Mouse (Mus musculus): ENCODE data around the gene Sh3rf3. TPM values are rescaled to one million over a fixed set of nuclear protein-coding genes. Genes with fewer than 3 reads are reported as not detected.
"Not testable (repeated sequence)": the region's sequence is repeated elsewhere in the genome, so short reads cannot be mapped to it uniquely, and the experiment has no call there.

Gene Sh3rf3
- polyA plus RNA-seq, 1 experiment from 2014 or later: not detected

- Histone ChIP-seq H3K27me3 (replicated peaks) (no peaks in the 10 kb centered on the region), H3K4me1 (no peaks in the 10 kb centered on the region), H3K4me3 (no peak overlapping the region), H3K27ac (no peak overlapping the region), H3K36me3 (no peaks in the 10 kb centered on the region), H3K4me2 (no peak overlapping the region), H3K9ac (no peak overlapping the region), H3K9me3 (replicated peaks) (no peaks in the 10 kb centered on the region)
- 57% methylated on average over 4 of the region's 4 CpGs for WGBS (ENCODE audit: insufficient replicate concordance)
- ATAC-seq: no peak
These were observed 237.3 kb downstream of the Sh3rf3 start for GRCm38 (mm10) chr10:59050434-59050833.

GRCm38 (mm10) chr10:59056294-59056693, 243.1 kb downstream of the Sh3rf3 start:
- no peak overlapping the region for H3K4me2 ChIP-seq
- no peak for ATAC-seq
- no peaks in the 10 kb centered on the region for H3K36me3 ChIP-seq
- no peaks in the 10 kb centered on the region for H3K4me1 ChIP-seq
- H3K27ac ChIP-seq: no peak overlapping the region
- no peaks in the 10 kb centered on the region for H3K27me3 ChIP-seq (replicated peaks)
- no peak overlapping the region for H3K9ac ChIP-seq
- WGBS (ENCODE audit: insufficient replicate concordance): 54% methylated on average over 6 of the region's 6 CpGs
- no peak overlapping the region for H3K4me3 ChIP-seq
- no peaks in the 10 kb centered on the region for H3K9me3 ChIP-seq (replicated peaks)

DNA sequence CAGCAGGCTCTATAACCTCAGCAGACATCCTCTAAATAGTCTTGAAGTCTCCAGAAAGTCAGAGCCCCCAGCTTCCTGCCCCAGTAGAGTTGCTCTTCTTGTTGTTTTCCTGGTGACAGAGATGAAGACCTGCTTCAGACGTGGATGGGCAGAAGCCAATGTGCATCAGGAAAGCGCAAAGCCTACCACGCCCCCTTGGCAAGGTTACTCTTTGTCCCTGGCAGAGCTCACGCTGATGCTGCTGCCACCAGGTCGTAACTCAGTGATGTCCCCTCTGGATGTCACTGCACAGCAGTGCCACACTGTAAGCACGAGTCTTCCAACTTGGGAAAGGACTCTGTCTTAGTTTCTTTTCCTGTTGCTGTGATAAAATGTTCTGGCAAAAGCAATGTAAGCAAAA, 253.6 kb downstream of the Sh3rf3 start:
- Histone ChIP-seq H3K9ac (no peak overlapping the region), H3K36me3 (no peaks in the 10 kb centered on the region), H3K4me2 (no peak overlapping the region), H3K27me3 (replicated peaks) (no peaks in the 10 kb centered on the region), H3K4me1 (no peaks in the 10 kb centered on the region), H3K4me3 (no peak overlapping the region), H3K27ac (no peak overlapping the region), H3K9me3 (replicated peaks) (no peaks in the 10 kb centered on the region)
- ATAC-seq: no peak
- WGBS (ENCODE audit: insufficient replicate concordance): 60% methylated on average over 6 of the region's 6 CpGs

DNA sequence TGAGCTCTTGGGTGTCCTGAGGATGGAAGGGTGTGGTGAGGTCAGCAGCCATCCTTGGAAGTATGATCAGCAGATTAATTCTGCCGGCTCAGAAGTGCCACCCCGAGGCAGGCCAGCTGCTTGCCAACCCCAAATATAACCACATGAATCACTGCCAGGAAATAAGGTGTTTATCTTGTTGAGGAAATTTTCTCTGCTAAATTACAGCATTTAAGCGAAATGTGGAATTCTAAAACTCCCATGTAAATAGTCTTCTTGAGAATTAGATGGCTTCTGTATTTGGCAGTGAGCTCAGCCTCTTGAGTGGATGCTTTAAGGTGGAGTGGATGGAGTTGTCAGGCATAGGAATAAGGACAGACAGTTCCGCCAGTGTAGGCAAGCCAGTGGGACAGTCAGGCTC, 259.7 kb downstream of the Sh3rf3 start:
- Histone ChIP-seq H3K36me3 (no peaks in the 10 kb centered on the region), H3K9me3 (replicated peaks) (no peaks in the 10 kb centered on the region), H3K4me2 (no peak overlapping the region), H3K4me3 (no peak overlapping the region), H3K9ac (no peak overlapping the region), H3K4me1 (no peaks in the 10 kb centered on the region), H3K27me3 (replicated peaks) (no peaks in the 10 kb centered on the region), H3K27ac (no peak overlapping the region)
- 58% methylated on average over 4 of the region's 4 CpGs for WGBS (ENCODE audit: insufficient replicate concordance)
- ATAC-seq: no peak

DNA sequence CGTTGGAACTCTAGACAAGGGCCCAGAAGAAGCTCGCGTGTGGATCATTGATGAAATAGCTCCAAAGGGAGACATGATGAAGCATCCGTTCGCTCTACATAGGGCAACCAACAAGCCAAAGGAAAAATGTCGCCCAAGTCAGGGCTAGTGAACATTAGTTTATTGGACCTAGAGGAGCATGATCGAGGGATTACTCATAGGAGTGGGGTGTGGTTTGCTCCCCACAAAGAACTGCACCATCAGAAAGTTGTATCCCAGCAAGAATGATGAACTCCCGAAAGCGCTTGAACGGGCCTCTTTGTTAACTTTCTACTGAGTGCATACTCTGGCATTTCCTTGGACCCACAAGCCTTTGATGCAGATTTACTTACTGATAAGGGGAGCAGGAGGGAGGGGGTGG, 263.5 kb downstream of the Sh3rf3 start:
- no peaks in the 10 kb centered on the region for H3K4me1 ChIP-seq
- no peaks in the 10 kb centered on the region for H3K9me3 ChIP-seq (replicated peaks)
- H3K36me3 ChIP-seq: no peaks in the 10 kb centered on the region
- no peak overlapping the region for H3K9ac ChIP-seq
- H3K27ac ChIP-seq: no peak overlapping the region
- H3K4me3 ChIP-seq: no peak overlapping the region
- H3K4me2 ChIP-seq: no peak overlapping the region
- WGBS (ENCODE audit: insufficient replicate concordance): 71% methylated on average over 10 of the region's 10 CpGs
- no peak for ATAC-seq
- H3K27me3 ChIP-seq (replicated peaks): no peaks in the 10 kb centered on the region

DNA sequence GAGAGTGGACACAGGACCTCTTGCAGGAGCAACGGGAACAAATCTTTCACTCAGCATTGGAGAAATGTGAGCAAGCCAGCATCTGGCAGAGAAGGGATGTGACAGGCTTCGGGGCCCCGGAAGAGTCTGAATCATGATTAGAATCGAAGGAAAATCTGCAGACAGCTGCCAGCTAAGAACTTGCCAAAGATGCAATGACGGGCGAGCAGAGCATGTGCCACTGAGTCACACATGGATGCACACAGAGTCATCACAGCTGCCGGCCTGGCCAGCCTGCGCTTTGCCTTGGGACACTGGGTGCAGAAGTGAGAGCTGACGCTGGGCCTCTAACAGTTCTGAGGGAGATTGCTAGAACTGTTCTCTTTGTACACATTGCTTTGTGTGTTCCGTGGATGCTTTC, 264.8 kb downstream of the Sh3rf3 start:
- H3K36me3 ChIP-seq: no peaks in the 10 kb centered on the region
- no peaks in the 10 kb centered on the region for H3K27me3 ChIP-seq (replicated peaks)
- H3K9me3 ChIP-seq (replicated peaks): no peaks in the 10 kb centered on the region
- 68% methylated on average over 10 of the region's 10 CpGs for WGBS (ENCODE audit: insufficient replicate concordance)
- H3K9ac ChIP-seq: no peak overlapping the region
- H3K4me3 ChIP-seq: no peak overlapping the region
- H3K27ac ChIP-seq: no peak overlapping the region
- no peaks in the 10 kb centered on the region for H3K4me1 ChIP-seq
- no peak overlapping the region for H3K4me2 ChIP-seq
- ATAC-seq: no peak

DNA sequence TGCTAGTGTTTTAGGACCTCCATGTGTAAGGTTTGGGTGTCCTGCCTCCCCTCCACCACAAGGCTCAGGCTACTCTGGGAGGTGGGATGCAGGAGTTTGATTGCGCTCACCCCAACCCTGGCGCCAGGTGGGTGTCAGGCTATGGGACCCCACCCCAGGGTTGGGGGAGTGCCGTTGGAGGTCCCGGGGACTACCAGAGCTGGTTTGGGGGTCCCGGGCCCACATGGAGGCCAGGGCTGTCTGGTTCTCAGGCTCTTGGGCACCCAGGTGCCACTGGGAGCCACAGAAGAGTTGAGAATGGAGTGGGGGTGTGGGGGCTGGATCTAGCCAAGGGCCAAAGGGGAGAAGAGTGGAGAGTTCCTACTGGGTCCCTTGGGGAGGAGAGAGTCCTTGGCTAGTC, 272.4 kb downstream of the Sh3rf3 start:
- Histone ChIP-seq H3K4me2 (no peak overlapping the region), H3K36me3 (no peaks in the 10 kb centered on the region), H3K27ac (no peak overlapping the region), H3K27me3 (replicated peaks) (no peaks in the 10 kb centered on the region), H3K9ac (no peak overlapping the region), H3K9me3 (replicated peaks) (no peaks in the 10 kb centered on the region), H3K4me3 (no peak overlapping the region), H3K4me1 (no peaks in the 10 kb centered on the region)
- ATAC-seq: no peak
- 68% methylated on average over 5 of the region's 5 CpGs for WGBS (ENCODE audit: insufficient replicate concordance)

DNA sequence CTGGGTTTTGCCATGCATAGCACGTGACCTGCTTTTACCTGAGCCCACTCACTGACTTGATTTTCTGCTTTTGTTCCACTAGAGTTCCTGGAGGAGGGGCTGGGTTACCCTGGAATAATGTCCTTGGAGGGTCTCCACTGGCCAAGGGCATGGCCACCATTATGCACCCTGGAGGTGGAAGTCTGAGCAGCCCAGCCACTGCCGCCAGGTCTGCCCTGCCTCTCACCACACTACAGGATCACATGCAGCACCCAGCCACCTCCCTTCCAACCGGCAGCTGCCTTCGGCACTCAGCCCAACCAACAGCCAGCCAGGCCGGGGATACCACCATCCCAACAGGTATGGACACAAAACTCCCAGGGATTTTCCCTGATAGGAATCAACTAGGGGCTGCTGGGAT, 273.4 kb downstream of the Sh3rf3 start:
- Histone ChIP-seq H3K27ac (no peak overlapping the region), H3K9me3 (replicated peaks) (no peaks in the 10 kb centered on the region), H3K4me3 (no peak overlapping the region), H3K27me3 (replicated peaks) (no peaks in the 10 kb centered on the region), H3K36me3 (no peaks in the 10 kb centered on the region), H3K4me1 (no peaks in the 10 kb centered on the region), H3K4me2 (no peak overlapping the region), H3K9ac (no peak overlapping the region)
- ATAC-seq: no peak
- 74% methylated on average over 5 of the region's 5 CpGs for WGBS (ENCODE audit: insufficient replicate concordance)

DNA sequence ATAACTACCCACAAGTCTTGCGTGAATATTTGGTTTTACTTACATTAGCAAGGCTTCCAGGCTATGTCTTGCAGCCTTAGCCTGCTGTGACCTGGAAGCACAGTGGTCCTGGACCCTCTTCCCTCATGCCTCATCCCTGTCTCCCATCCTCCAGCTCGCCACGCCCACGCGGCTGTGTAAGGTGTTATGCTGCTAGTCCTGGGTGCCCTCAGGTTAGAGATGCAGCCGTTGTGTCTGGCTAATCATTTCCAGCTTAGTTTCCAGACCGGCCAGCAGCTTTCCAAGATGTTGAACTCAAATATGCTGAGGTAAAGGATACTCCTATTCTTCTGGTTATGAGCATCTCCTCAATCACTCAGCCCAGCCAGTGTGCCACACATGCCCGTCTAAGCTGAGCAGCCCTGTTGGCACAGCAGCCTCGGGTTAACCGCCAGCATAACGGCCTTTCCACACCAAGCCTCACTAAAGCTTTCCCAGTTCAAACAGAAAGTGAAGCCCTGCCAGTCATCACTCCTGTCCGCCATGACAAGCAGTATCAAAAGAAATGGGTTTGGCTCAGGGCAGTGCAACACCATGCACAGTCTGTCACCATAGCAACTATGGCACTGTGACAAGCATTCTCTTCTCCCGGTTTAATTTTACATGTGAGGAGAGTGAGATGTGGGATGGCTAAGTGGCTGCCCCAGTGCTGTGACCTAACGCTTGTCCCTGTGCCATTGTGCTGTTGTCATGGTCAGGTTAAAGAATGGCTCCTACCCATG, 276.9 kb downstream of the Sh3rf3 start:
- ATAC-seq: no peak
- Histone ChIP-seq H3K4me1 (no peaks in the 10 kb centered on the region), H3K27ac (no peak overlapping the region), H3K9ac (no peak overlapping the region), H3K27me3 (replicated peaks) (no peaks in the 10 kb centered on the region), H3K4me2 (no peak overlapping the region), H3K4me3 (no peak overlapping the region), H3K9me3 (replicated peaks) (no peaks in the 10 kb centered on the region), H3K36me3 (no peaks in the 10 kb centered on the region)
- WGBS (ENCODE audit: insufficient replicate concordance): 72% methylated on average over 14 of the region's 14 CpGs

- Histone ChIP-seq H3K4me2 (no peak overlapping the region), H3K9ac (no peak overlapping the region), H3K4me1 (no peaks in the 10 kb centered on the region), H3K27ac (no peak overlapping the region), H3K36me3 (no peaks in the 10 kb centered on the region), H3K4me3 (no peak overlapping the region), H3K9me3 (replicated peaks) (no peaks in the 10 kb centered on the region), H3K27me3 (replicated peaks) (no peaks in the 10 kb centered on the region)
- 75% methylated on average over 7 of the region's 7 CpGs for WGBS (ENCODE audit: insufficient replicate concordance)
- no peak for ATAC-seq
These were observed 277.4 kb downstream of the Sh3rf3 start for GRCm38 (mm10) chr10:59090622-59090971.

- no peak overlapping the region for H3K4me2 ChIP-seq
- no peak overlapping the region for H3K9ac ChIP-seq
- no peak overlapping the region for H3K4me3 ChIP-seq
- WGBS (ENCODE audit: insufficient replicate concordance): 76% methylated on average over 8 of the region's 8 CpGs
- H3K4me1 ChIP-seq: no peaks in the 10 kb centered on the region
- H3K36me3 ChIP-seq: no peaks in the 10 kb centered on the region
- no peak overlapping the region for H3K27ac ChIP-seq
- no peaks in the 10 kb centered on the region for H3K27me3 ChIP-seq (replicated peaks)
- no peak for ATAC-seq
- H3K9me3 ChIP-seq (replicated peaks): no peaks in the 10 kb centered on the region
These were observed 278.4 kb downstream of the Sh3rf3 start for GRCm38 (mm10) chr10:59091556-59091955.

DNA sequence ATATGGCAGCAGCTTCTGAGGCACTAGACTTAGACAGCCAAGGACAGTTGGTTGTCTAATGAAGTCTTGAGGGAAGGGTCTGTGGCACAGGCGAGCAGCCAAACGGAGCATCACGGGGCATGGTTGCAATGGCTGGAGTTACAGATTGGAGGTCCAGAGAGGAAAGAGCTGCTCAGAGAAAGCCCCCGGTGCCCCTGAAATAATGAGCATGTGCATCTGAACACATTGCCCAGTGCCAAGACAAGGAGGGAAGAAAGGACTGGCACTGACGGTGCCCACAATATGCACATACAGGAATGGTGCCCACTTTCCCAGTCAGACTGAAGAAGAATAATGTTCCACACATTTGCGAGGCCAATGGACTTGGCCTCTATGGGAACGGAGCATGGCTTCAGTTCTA, 278.8 kb downstream of the Sh3rf3 start:
- no peak overlapping the region for H3K27ac ChIP-seq
- no peaks in the 10 kb centered on the region for H3K4me1 ChIP-seq
- H3K4me2 ChIP-seq: no peak overlapping the region
- H3K36me3 ChIP-seq: no peaks in the 10 kb centered on the region
- 78% methylated on average over 7 of the region's 7 CpGs for WGBS (ENCODE audit: insufficient replicate concordance)
- no peak overlapping the region for H3K4me3 ChIP-seq
- H3K9ac ChIP-seq: no peak overlapping the region
- H3K9me3 ChIP-seq (replicated peaks): no peaks in the 10 kb centered on the region
- no peaks in the 10 kb centered on the region for H3K27me3 ChIP-seq (replicated peaks)
- ATAC-seq: no peak

DNA sequence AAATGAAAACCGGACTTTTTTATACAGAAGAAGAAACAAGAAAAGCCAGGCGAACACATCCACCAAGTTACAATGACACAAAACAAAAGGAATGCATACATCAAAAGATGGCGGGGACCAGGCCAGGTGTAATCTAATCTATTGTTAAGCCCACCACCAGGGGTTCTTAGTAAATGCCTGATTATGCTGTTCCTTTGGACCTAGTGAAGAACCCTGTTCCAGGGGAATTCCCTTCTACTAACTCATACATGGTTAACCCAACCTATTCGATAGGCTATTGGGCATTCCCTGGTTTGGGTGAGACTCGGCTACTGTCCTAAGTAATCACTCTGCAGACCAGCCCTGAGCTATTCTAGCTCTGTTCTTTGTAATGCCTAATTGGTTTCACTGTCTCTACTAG, 289.9 kb downstream of the Sh3rf3 start:
- H3K27ac ChIP-seq, ATAC-seq: not testable (repeated sequence)
- WGBS (ENCODE audit: insufficient replicate concordance): 81% methylated on average over 5 of the region's 5 CpGs

More for the DNA sequence above, 289.9 kb downstream of the Sh3rf3 start:
- H3K27me3 ChIP-seq (replicated peaks); H3K36me3 ChIP-seq; H3K9me3 ChIP-seq (replicated peaks); H3K9ac ChIP-seq; H3K4me1 ChIP-seq; H3K4me2 ChIP-seq; H3K4me3 ChIP-seq: not testable (repeated sequence)
